Comparison of ENCODE assay signal across 10 mouse cellular contexts in genomic region chr6:40011609-40012008, GRCm38 (mm10).
DNase-seq lines count a peak whose midpoint lies in the region; ATAC-seq and TF ChIP-seq lines count a peak whose summit lies in the region.
"Had no signal": no experiment of that assay in that cellular context is flagged by ENCODE, and none has a peak within 500 bp of the region (broad histone marks: within the 10 kb centered on the region; RNA-seq: fewer than 3 reads in every experiment).

No protein-coding gene starts in this region.

- H3K27ac ChIP-seq in kidney, embryonic 16.5 days (ENCODE audit: low read length), result no peak overlapping the region
- H3K27ac ChIP-seq in kidney, embryonic 14.5 days (ENCODE audit: low read depth, low read length), result no peak overlapping the region
- no peak overlapping the region for H3K27ac ChIP-seq in embryonic facial prominence, embryonic 11.5 days (replicated peaks; ENCODE audit: low read depth, low read length)
- H3K27ac ChIP-seq in midbrain, postnatal 0 days (ENCODE audit: low read depth, low read length), result no peak overlapping the region
- H3K27ac ChIP-seq: embryonic facial prominence, embryonic 13.5 days; neural tube, embryonic 15.5 days had no signal

- 63% methylated on average over 5 of the region's 5 CpGs for WGBS in kidney, embryonic 16.5 days
- WGBS in kidney, embryonic 14.5 days, result 68% methylated on average over 5 of the region's 5 CpGs
- 66% methylated on average over 5 of the region's 5 CpGs for WGBS in embryonic facial prominence, embryonic 11.5 days
- 72% methylated on average over 5 of the region's 5 CpGs for WGBS in midbrain, postnatal 0 days

- no peak overlapping the region for H3K9ac ChIP-seq in kidney, embryonic 16.5 days (replicated peaks; ENCODE audit: low read length)
- H3K9ac ChIP-seq in kidney, embryonic 14.5 days (ENCODE audit: low read depth, low read length), result no peak overlapping the region
- H3K9ac ChIP-seq in embryonic facial prominence, embryonic 11.5 days (replicated peaks; ENCODE audit: low read length), result no peak overlapping the region
- H3K9ac ChIP-seq in midbrain, postnatal 0 days (replicated peaks; ENCODE audit: low read length, poor library complexity, severe bottlenecking), result no peak overlapping the region
- H3K9ac ChIP-seq: embryonic facial prominence, embryonic 13.5 days; neural tube, embryonic 15.5 days had no signal

- DNase-seq in 3T3-L1 (ENCODE audit: low read depth, low spot score) (peak; percentile 40), ES-CJ7 (ENCODE audit: low read depth, low spot score) (peak; percentile 26)
- DNase-seq in embryonic facial prominence, embryonic 11.5 days (ENCODE audit: low spot score), result peak; percentile 68
- no peak for DNase-seq in yolk sac, embryonic 10.5 days (ENCODE audit: low spot score)
- DNase-seq in midbrain, postnatal 0 days (ENCODE audit: low spot score), result no peak

- H3K27me3 ChIP-seq in kidney, embryonic 16.5 days (ENCODE audit: insufficient read depth, low read length), result no peaks in the 10 kb centered on the region
- no peaks in the 10 kb centered on the region for H3K27me3 ChIP-seq in kidney, embryonic 14.5 days (ENCODE audit: control insufficient read depth, insufficient read depth, low read length)
- no peaks in the 10 kb centered on the region for H3K27me3 ChIP-seq in embryonic facial prominence, embryonic 11.5 days (ENCODE audit: control insufficient read depth, insufficient read depth, low read length)
- H3K27me3 ChIP-seq in midbrain, postnatal 0 days (ENCODE audit: insufficient read depth, low read length), result no peaks in the 10 kb centered on the region
- H3K27me3 ChIP-seq: embryonic facial prominence, embryonic 13.5 days; neural tube, embryonic 15.5 days had no signal

- no peak overlapping the region for H3K4me2 ChIP-seq in kidney, embryonic 16.5 days (replicated peaks; ENCODE audit: low read depth, low read length)
- H3K4me2 ChIP-seq in kidney, embryonic 14.5 days (replicated peaks; ENCODE audit: low read depth, low read length), result no peak overlapping the region
- H3K4me2 ChIP-seq in embryonic facial prominence, embryonic 11.5 days (ENCODE audit: low read depth, low read length), result no peak overlapping the region
- H3K4me2 ChIP-seq in midbrain, postnatal 0 days (ENCODE audit: low read depth, low read length, poor library complexity, severe bottlenecking), result no peak overlapping the region
- H3K4me2 ChIP-seq: embryonic facial prominence, embryonic 13.5 days; neural tube, embryonic 15.5 days had no signal

- no peak for TF ChIP-seq CTCF in midbrain, postnatal 0 days (IDR thresholded peaks at IDR 0.05)

- H3K36me3 ChIP-seq in kidney, embryonic 16.5 days (ENCODE audit: insufficient read depth, low read length), result no peaks in the 10 kb centered on the region
- no peaks in the 10 kb centered on the region for H3K36me3 ChIP-seq in kidney, embryonic 14.5 days (ENCODE audit: control insufficient read depth, insufficient read depth, low read length)
- no peaks in the 10 kb centered on the region for H3K36me3 ChIP-seq in embryonic facial prominence, embryonic 11.5 days (replicated peaks; ENCODE audit: control insufficient read depth, insufficient read depth, low read depth, low read length)
- H3K36me3 ChIP-seq in midbrain, postnatal 0 days (ENCODE audit: insufficient read depth, low read length), result no peaks in the 10 kb centered on the region
- H3K36me3 ChIP-seq: embryonic facial prominence, embryonic 13.5 days; neural tube, embryonic 15.5 days had no signal

- peak; percentile 74; the same call in 1 of the 2 replicates for ATAC-seq in kidney, embryonic 16.5 days (ENCODE audit: low FRiP score, low TSS enrichment)
- ATAC-seq in kidney, embryonic 14.5 days (ENCODE audit: low FRiP score, low TSS enrichment), result no peak
- ATAC-seq in embryonic facial prominence, embryonic 11.5 days (replicated peaks; ENCODE audit: insufficient number of reproducible peaks, low FRiP score, low TSS enrichment, low read depth), result no peak
- no peak for ATAC-seq in inflammation-experienced regulatory T-cells, adult 6 months
- ATAC-seq in midbrain, postnatal 0 days (ENCODE audit: low FRiP score), result no peak

- H3K4me1 ChIP-seq in kidney, embryonic 16.5 days (ENCODE audit: insufficient read depth, low read length), result no peaks in the 10 kb centered on the region
- no peaks in the 10 kb centered on the region for H3K4me1 ChIP-seq in kidney, embryonic 14.5 days (ENCODE audit: control insufficient read depth, insufficient read depth, low read length)
- no peaks in the 10 kb centered on the region for H3K4me1 ChIP-seq in embryonic facial prominence, embryonic 11.5 days (ENCODE audit: control insufficient read depth, insufficient read depth, low read length)
- peaks cover 33% of the 10 kb centered on the region for H3K4me1 ChIP-seq in midbrain, postnatal 0 days (ENCODE audit: insufficient read depth, low read length)
- H3K4me1 ChIP-seq: embryonic facial prominence, embryonic 13.5 days had no signal

- no peaks in the 10 kb centered on the region for H3K9me3 ChIP-seq in kidney, embryonic 16.5 days (ENCODE audit: low read length)
- H3K9me3 ChIP-seq in kidney, embryonic 14.5 days (ENCODE audit: control insufficient read depth, low read length), result no peaks in the 10 kb centered on the region
- H3K9me3 ChIP-seq in embryonic facial prominence, embryonic 11.5 days (replicated peaks; ENCODE audit: control insufficient read depth, low read length), result no peaks in the 10 kb centered on the region
- H3K9me3 ChIP-seq in midbrain, postnatal 0 days (ENCODE audit: low read length), result no peaks in the 10 kb centered on the region
- H3K9me3 ChIP-seq: embryonic facial prominence, embryonic 13.5 days; neural tube, embryonic 15.5 days had no signal

- no peak overlapping the region for H3K4me3 ChIP-seq in kidney, embryonic 16.5 days (ENCODE audit: low read length)
- H3K4me3 ChIP-seq in kidney, embryonic 14.5 days (ENCODE audit: low read length), result no peak overlapping the region
- H3K4me3 ChIP-seq in embryonic facial prominence, embryonic 11.5 days (ENCODE audit: low read depth, low read length), result no peak overlapping the region
- H3K4me3 ChIP-seq in midbrain, postnatal 0 days (ENCODE audit: low read depth, low read length), result no peak overlapping the region
- H3K4me3 ChIP-seq: embryonic facial prominence, embryonic 13.5 days; neural tube, embryonic 15.5 days had no signal

Comparison
In these comparisons a context has a peak if more than half of its experiments do, and no peak if none do; other contexts are left out.
1. DNase-seq: peak in 3T3-L1 (single experiment), ES-CJ7 (single experiment) and embryonic facial prominence, embryonic 11.5 days (single experiment); none in yolk sac, embryonic 10.5 days (single experiment) and midbrain, postnatal 0 days (single experiment).